Mouse (Mus musculus) midbrain, embryonic 16.5 days (tissue): ENCODE results near the gene Idi1. TPM values are rescaled to one million over a fixed set of nuclear protein-coding genes. Genes with fewer than 3 reads are reported as not detected.
"Not testable (repeated sequence)": the region's sequence is repeated elsewhere in the genome, so short reads cannot be mapped to it uniquely, and the experiment has no call there.

Experiments used
- ATAC-seq: fragments of 200-750 bp; cut with Nextera tagmentation; 2 replicates; pipeline ENCODE4 v1.8.0; 2017; ENCODE audit warnings: moderate TSS enrichment
- H3K27ac ChIP-seq: fragments of 300-500 bp; sonication (generic); 2 replicates; pipeline ENCODE4 v1.5.1; 2014; ENCODE audit warnings: mild to moderate bottlenecking, low read length, mixed read lengths
- H3K27me3 ChIP-seq: fragments of 300-500 bp; sonication (generic); 2 replicates; pipeline ENCODE4 v1.6.1; 2014; ENCODE audit warnings: low read depth, low read length, mixed read lengths; ENCODE audit not compliant: control insufficient read depth, insufficient read depth
- H3K36me3 ChIP-seq: fragments of 300-500 bp; sonication (generic); 2 replicates; pipeline ENCODE4 v1.6.1; 2014; ENCODE audit warnings: mild to moderate bottlenecking, low read length, moderate library complexity, mixed read lengths; ENCODE audit not compliant: control insufficient read depth, insufficient read depth
- H3K4me1 ChIP-seq: fragments of 300-500 bp; sonication (generic); 2 replicates; pipeline ENCODE4 v1.6.1; 2014; ENCODE audit warnings: mild to moderate bottlenecking, low read length, mixed read lengths; ENCODE audit not compliant: control insufficient read depth, insufficient read depth
- H3K4me2 ChIP-seq: fragments of 300-500 bp; sonication (generic); 2 replicates; pipeline ENCODE4 v1.6.1; 2014; ENCODE audit warnings: mild to moderate bottlenecking, low read length, mixed read lengths
- H3K4me3 ChIP-seq: fragments of 300-500 bp; sonication (generic); 2 replicates; pipeline ENCODE4 v1.5.1; 2014; ENCODE audit warnings: low read depth, mild to moderate bottlenecking, low read length, moderate library complexity, mixed read lengths
- H3K9ac ChIP-seq: fragments of 300-500 bp; sonication (generic); 2 replicates; pipeline ENCODE4 v1.6.1; 2014; ENCODE audit warnings: low read depth, low read length, mixed read lengths
- H3K9me3 ChIP-seq: fragments of 300-500 bp; sonication (generic); replicated peaks from 2 replicates; pipeline ENCODE4 v1.6.1; 2014; ENCODE audit warnings: mild to moderate bottlenecking, low read length, mixed read lengths; ENCODE audit not compliant: control insufficient read depth, poor library complexity, severe bottlenecking
- WGBS: fragments of 180-500 bp; shearing (Covaris S2); extraction: QIAGEN DNeasy Blood & Tissue Kit; methylation state at CpG from one replicate; pipeline ENCODE4 v1.1.7; 2014; 5-methylcytosine and 5-hydroxymethylcytosine counted together
- polyA plus RNA-seq: library from polyadenylated mRNA; unstranded; fragments of >200 nt; fragmentation: Nextera tagmentation; extraction: Ambion mirVana; gene quantifications from 2 replicates; pipeline ENCODE4 v1.2.1, GENCODE M21; 2015

Gene Idi1
- polyA plus RNA-seq, 1 experiment from 2014 or later = 120 TPM

DNA sequence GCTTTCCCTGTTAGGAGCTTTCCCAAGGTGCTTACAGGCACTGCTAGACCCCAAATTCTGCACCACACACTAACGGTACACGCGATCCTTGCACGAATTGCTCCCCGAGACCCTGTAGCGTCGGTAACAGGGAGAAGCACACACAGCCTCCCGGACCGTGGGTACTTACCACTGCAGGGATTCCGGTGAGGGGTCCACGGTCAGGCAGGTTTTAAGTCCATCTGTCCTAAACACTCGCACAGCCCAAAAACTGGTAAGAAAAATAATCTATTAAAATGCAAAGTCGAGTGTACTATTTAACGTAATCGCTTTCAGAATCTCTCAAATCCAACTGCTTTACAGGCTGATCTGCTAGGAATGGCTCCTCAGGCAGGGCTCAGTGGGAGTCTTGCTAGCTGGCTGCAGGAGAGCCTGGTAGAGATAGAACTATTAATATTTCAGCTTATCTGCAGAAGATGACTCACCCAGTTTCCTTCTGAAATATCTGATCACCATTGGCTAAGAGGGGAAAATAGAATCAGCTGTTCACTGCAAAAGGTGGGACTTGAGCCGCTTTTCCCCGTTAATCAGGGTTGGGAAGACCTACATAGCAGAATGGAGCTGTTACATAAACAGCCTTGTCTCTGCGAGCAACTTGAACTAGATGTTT, 13.9 kb upstream of the Idi1 start, which contains the start of gene Wdr37:
Gene Wdr37 (minus strand): TSS at position 596 of the 649 bp plus-strand sequence.
- Histone ChIP-seq H3K4me2 (peak within 1 kb of the TSS; percentile 82), H3K9ac (peak within 1 kb of the TSS; percentile 91), H3K4me3 (peak within 1 kb of the TSS; percentile 75), H3K27me3 (no peaks in the 10 kb centered on the region), H3K27ac (peak within 1 kb of the TSS; percentile 96), H3K4me1 (peaks cover 18% of the 10 kb centered on the region), H3K9me3 (no peaks in the 10 kb centered on the region), H3K36me3 (no peaks in the 10 kb centered on the region)
- ATAC-seq = peak; percentile 66
- under 1% methylated on average over 18 of the region's 18 CpGs for WGBS

DNA sequence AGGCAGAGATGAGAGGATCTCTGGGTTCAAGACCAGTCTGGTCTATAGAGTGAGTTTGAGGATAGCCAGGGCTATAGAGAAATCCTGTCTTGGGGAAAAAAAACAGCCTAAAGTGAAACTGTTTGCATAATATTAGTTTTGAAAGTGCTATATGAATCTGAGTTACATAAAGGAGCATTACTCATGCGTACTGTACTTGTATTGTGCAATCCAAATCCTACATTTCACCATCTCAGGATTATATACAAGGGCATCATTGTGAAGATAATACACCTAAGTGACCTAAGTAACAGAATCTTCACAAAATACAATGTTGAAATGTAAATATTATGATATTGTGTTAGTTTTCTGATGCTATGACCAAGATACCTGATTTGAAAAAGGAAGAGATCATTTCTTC, 11.5 kb upstream of the Idi1 start:
- WGBS = 95% methylated on average over 1 of the region's 1 CpGs
- H3K27me3 ChIP-seq = no peaks in the 10 kb centered on the region
- no peak overlapping the region for H3K4me2 ChIP-seq
- no peak overlapping the region for H3K9ac ChIP-seq
- H3K9me3 ChIP-seq = no peaks in the 10 kb centered on the region
- H3K4me1 ChIP-seq = peaks cover 16% of the 10 kb centered on the region
- H3K27ac ChIP-seq = no peak overlapping the region
- ATAC-seq = no peak
- H3K4me3 ChIP-seq = no peak overlapping the region
- no peaks in the 10 kb centered on the region for H3K36me3 ChIP-seq

DNA sequence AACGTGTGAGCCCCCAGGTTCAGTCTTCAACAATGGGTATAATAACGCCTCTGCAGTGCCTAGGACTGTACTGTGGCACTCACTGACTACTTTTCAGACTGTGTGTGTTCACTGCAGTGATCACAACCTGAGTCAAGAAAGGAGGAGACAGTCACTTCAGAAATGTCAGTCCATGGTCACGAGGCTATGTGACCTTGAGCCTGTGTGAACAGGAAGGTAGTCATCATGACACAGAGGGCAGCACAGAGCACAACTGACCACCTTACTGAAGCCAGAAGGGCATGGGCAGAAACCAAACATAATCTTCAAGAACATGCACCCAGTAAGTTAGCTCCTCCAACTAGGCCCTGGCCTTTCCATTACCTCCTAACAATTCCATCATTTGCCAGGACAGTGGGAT, 3.7 kb upstream of the Idi1 start:
- Histone ChIP-seq H3K27me3 (no peaks in the 10 kb centered on the region), H3K4me2 (no peak overlapping the region), H3K36me3 (no peaks in the 10 kb centered on the region), H3K27ac (no peak overlapping the region), H3K4me1 (peaks cover 4% of the 10 kb centered on the region; the same call in 1 of the 2 replicates), H3K9me3 (no peaks in the 10 kb centered on the region), H3K9ac (no peak overlapping the region), H3K4me3 (no peak overlapping the region)
- no peak for ATAC-seq
- WGBS = 74% methylated on average over 3 of the region's 3 CpGs

DNA sequence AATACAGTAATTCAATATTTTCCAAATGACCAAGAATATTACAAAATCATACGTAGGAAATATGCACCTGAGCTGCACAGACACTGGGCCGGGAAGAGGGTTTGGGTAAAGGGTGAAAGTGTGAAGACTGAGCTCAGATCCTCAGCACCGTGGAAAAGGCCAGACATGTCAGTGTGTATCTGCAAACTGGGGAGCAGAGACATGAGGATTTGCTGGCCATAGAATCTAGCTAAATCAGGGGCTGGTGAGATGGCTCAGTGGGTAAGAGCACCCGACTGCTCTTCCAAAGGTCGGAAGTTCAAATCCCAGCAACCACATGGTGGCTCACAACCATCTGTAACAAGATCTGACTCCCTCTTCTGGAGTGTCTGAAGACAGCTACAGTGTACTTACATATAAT, 1.4 kb upstream of the Idi1 start:
- WGBS = 95% methylated on average over 5 of the region's 5 CpGs
- not testable (repeated sequence) for ATAC-seq, H3K9ac ChIP-seq, H3K9me3 ChIP-seq, H3K4me3 ChIP-seq, H3K27ac ChIP-seq, H3K27me3 ChIP-seq, H3K36me3 ChIP-seq, H3K4me2 ChIP-seq
- peaks cover 22% of the 10 kb centered on the region for H3K4me1 ChIP-seq

DNA sequence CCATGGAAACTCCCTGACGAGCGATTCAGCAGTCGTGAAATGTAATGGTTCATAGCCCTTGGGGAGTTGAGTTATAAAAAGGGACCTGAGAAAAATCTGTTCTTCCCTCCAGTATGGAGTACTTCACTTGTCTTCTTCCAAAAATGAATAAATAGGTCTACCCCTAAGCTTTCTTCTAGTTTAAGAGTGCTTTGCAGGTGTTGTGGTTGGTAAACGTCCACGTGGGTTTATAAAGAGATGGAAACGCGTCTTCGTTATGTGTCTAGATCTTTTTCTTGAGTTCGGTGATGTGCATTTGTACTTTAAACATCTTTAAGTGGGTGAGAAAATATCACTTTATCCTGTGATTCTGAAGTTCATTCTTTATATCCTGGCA, 872 bp downstream of the Idi1 start:
- Histone ChIP-seq H3K4me1 (peaks cover 24% of the 10 kb centered on the region), H3K9me3 (no peaks in the 10 kb centered on the region), H3K36me3 (peaks cover 10% of the 10 kb centered on the region), H3K4me2 (peak overlapping the region; percentile 69), H3K27me3 (no peaks in the 10 kb centered on the region), H3K27ac (peak overlapping the region; percentile 99), H3K9ac (peak overlapping the region; percentile 78), H3K4me3 (peak overlapping the region; percentile 58)
- ATAC-seq = no peak
- 4% methylated on average over 9 of the region's 9 CpGs for WGBS

DNA sequence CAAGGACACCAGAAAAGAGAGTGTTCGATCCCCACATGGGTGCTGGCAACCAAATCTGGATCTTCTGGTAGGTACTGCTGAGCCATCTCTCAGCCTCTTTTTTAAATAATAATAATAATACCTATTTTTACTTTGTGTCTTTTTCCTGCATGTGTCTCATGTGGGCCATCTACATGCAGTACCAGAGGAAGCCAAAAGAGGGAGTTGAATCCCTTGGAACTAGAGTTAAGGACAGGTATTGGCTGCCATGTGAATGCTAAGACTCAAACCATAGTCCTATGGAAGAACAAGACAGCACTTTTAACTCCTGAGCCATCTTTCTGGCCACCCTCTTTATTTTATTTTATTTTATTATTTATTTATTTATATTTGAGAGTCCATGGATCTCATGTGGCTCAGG, 3.3 kb downstream of the Idi1 start:
- H3K27me3 ChIP-seq = no peaks in the 10 kb centered on the region
- H3K4me3 ChIP-seq = no peak overlapping the region
- no peaks in the 10 kb centered on the region for H3K9me3 ChIP-seq
- peaks cover 15% of the 10 kb centered on the region for H3K36me3 ChIP-seq
- peaks cover 24% of the 10 kb centered on the region for H3K4me1 ChIP-seq
- H3K9ac ChIP-seq = no peak overlapping the region
- no peak overlapping the region for H3K27ac ChIP-seq
- ATAC-seq = no peak
- 98% methylated on average over 1 of the region's 1 CpGs for WGBS
- no peak overlapping the region for H3K4me2 ChIP-seq

DNA sequence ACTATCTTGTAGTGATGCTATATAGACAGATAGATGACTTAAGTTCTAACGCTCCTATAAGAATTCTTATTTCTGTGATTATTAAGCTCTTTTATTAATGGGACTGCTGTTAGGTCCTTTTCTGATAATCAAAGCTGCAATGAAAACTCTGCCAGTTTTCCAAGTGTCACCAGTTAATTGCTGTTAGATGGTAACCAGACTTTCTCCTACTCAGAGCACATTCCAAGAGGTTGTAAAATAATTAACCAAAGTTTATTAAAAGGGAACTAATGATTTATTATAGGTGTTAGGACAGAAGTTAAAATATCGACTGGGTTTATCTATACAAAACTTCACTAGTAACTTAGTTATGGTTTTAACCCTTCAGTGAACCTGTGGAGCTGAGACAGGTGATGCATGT, 20.7 kb downstream of the Idi1 start:
- not testable (repeated sequence) for H3K36me3 ChIP-seq, H3K4me2 ChIP-seq, H3K4me3 ChIP-seq, H3K9ac ChIP-seq, H3K27me3 ChIP-seq, H3K9me3 ChIP-seq, H3K27ac ChIP-seq, ATAC-seq, H3K4me1 ChIP-seq
- 94% methylated on average over 2 of the region's 2 CpGs for WGBS

DNA sequence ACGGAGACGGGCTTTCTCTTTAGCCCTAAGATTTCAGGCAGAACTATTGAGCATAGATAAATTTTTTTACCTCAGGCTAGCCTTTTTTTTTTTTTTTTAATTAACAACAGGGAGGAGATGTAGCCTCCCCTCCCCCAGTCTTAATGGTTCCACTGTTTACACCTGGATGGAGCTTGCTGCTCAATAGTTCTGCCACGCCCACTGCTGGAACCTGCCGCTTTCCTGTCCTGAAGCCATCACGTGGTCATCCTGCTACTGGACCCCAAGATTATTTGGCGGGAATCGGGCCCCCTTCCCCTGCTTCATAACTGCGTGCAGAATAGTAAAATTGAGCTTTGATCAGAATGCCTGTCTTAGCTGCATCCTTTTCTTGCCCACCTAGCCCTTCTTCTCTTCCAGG, 28.6 kb downstream of the Idi1 start:
- H3K4me3 ChIP-seq, H3K9ac ChIP-seq, H3K9me3 ChIP-seq, ATAC-seq, H3K36me3 ChIP-seq, H3K4me1 ChIP-seq, H3K27ac ChIP-seq, H3K4me2 ChIP-seq, H3K27me3 ChIP-seq: not testable (repeated sequence)
- 92% methylated on average over 8 of the region's 8 CpGs for WGBS

DNA sequence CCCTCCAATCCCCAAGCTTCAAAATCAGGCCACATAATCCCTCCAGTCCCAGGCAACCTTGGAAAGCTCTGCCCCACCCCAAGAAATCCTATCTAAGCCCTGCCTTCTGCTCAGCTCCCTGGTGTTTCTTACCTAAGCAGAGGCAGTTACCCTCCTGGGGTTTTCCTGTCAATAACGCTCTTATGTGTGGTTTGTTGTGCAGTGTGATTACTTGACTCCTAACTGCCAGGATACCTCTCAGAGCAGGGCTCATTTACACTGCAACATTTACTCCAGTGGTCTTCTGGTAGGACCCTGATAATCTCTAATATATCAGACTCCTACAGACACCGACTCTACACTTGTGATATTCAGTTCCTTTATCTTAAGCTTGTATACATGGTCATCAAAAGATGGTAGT, 48.2 kb downstream of the Idi1 start:
- H3K9ac ChIP-seq = no peak overlapping the region

More for the DNA sequence above, 48.2 kb downstream of the Idi1 start:
- no peak for ATAC-seq
- H3K27ac ChIP-seq = no peak overlapping the region
- H3K36me3 ChIP-seq = no peaks in the 10 kb centered on the region
- WGBS = 60% methylated on average over 2 of the region's 2 CpGs
- no peaks in the 10 kb centered on the region for H3K9me3 ChIP-seq
- H3K27me3 ChIP-seq = no peaks in the 10 kb centered on the region
- no peak overlapping the region for H3K4me3 ChIP-seq
- H3K4me1 ChIP-seq = no peaks in the 10 kb centered on the region
- H3K4me2 ChIP-seq = no peak overlapping the region
